Mouse (Mus musculus) granulocyte monocyte progenitor cell, adult 5-6 weeks (primary cell): ENCODE data around the gene Ppp1r2. TPM values are rescaled to one million over a fixed set of nuclear protein-coding genes. Genes with fewer than 3 reads are reported as not detected.

ENCODE experiments used
- ATAC-seq: replicated peaks from 2 replicates; pipeline ENCODE4 v1.8.0; 2016; ENCODE audit warnings: mild to moderate bottlenecking, moderate TSS enrichment, inconsistent platforms; ENCODE audit not compliant: poor library complexity, severe bottlenecking
- total RNA-seq, 2 experiments: library from RNA; stranded (forward) in 1 of 2; stranded (reverse) in 1 of 2; fragments of 200-712, 200-1000 nt in 1 of 2; fragments of >200 nt in 1 of 2; fragmentation: Nextera tagmentation in 1 of 2; gene quantifications; 2 replicates each; pipeline ENCODE4 v1.2.3; 2014 to 2017

Ppp1r2 gene
- total RNA-seq, 2 experiments from 2014 or later = 34.2 to 56.4 TPM

GRCm38 (mm10) chr16:31235457-31236310 lies 39.4 kb downstream of the Ppp1r2 start:
- peak; percentile 75 for ATAC-seq

GRCm38 (mm10) chr16:31234808-31235456 lies 40.1 kb downstream of the Ppp1r2 start:
- ATAC-seq = no peak

GRCm38 (mm10) chr16:31234356-31234755 lies 40.7 kb downstream of the Ppp1r2 start:
- no peak for ATAC-seq

- peak; percentile 78 for ATAC-seq
These were observed 41.3 kb downstream of the Ppp1r2 start for GRCm38 (mm10) chr16:31233541-31234339.

- no peak for ATAC-seq
These were observed 41.9 kb downstream of the Ppp1r2 start for GRCm38 (mm10) chr16:31233167-31233498.

- ATAC-seq = no peak
These were observed 42.4 kb downstream of the Ppp1r2 start for GRCm38 (mm10) chr16:31232491-31233166.

GRCm38 (mm10) chr16:31231591-31231990 lies 43.5 kb downstream of the Ppp1r2 start:
- ATAC-seq = no peak

GRCm38 (mm10) chr16:31227746-31228145 lies 47.3 kb downstream of the Ppp1r2 start:
- no peak for ATAC-seq

- ATAC-seq = no peak
These were observed 59.8 kb downstream of the Ppp1r2 start for GRCm38 (mm10) chr16:31215271-31215670.

GRCm38 (mm10) chr16:31213463-31213862 lies 61.6 kb downstream of the Ppp1r2 start:
- no peak for ATAC-seq

GRCm38 (mm10) chr16:31211503-31211902 lies 63.6 kb downstream of the Ppp1r2 start:
- no peak for ATAC-seq

GRCm38 (mm10) chr16:31210453-31210852 lies 64.6 kb downstream of the Ppp1r2 start:
- ATAC-seq = peak; percentile 81

- peak; percentile 87 for ATAC-seq
These were observed 65.2 kb downstream of the Ppp1r2 start for GRCm38 (mm10) chr16:31209911-31210310.

- no peak for ATAC-seq
These were observed 69.4 kb downstream of the Ppp1r2 start for GRCm38 (mm10) chr16:31205726-31206125.

GRCm38 (mm10) chr16:31205187-31205586 lies 69.9 kb downstream of the Ppp1r2 start:
- no peak for ATAC-seq

GRCm38 (mm10) chr16:31204216-31204615 lies 70.9 kb downstream of the Ppp1r2 start:
- no peak for ATAC-seq

GRCm38 (mm10) chr16:31201704-31202103 lies 73.4 kb downstream of the Ppp1r2 start:
- ATAC-seq = no peak
